Mouse (Mus musculus) stomach, embryonic 14.5 days (tissue): Measurements from ENCODE around the gene Inpp4a. TPM values are rescaled to one million over a fixed set of nuclear protein-coding genes. Genes with fewer than 3 reads are reported as not detected.
A peak's percentile ranks its signal among the peaks of the same experiment; 100 is the strongest.

ENCODE experiments used
- ATAC-seq: fragments of 200-750 bp; cut with Nextera tagmentation; 2 replicates; pipeline ENCODE4 v1.8.0; 2017; ENCODE audit warnings: low read depth, moderate TSS enrichment; ENCODE audit not compliant: insufficient number of reproducible peaks, insufficient read depth, low FRiP score
- H3K27ac ChIP-seq: fragments of 300-500 bp; sonication (generic); 2 replicates; pipeline ENCODE4 v1.5.1; 2014; ENCODE audit warnings: mild to moderate bottlenecking, low read length, moderate library complexity, mixed read lengths
- H3K27me3 ChIP-seq: fragments of 300-500 bp; sonication (generic); 2 replicates; pipeline ENCODE4 v1.6.1; 2014; ENCODE audit warnings: low read length, control low read depth, mixed read lengths; ENCODE audit not compliant: control insufficient read depth, insufficient read depth
- H3K36me3 ChIP-seq: fragments of 300-500 bp; sonication (generic); 2 replicates; pipeline ENCODE4 v1.6.1; 2014; ENCODE audit warnings: mild to moderate bottlenecking, control low read depth, low read length, moderate library complexity, mixed read lengths; ENCODE audit not compliant: control insufficient read depth, insufficient read depth
- H3K4me1 ChIP-seq: fragments of 300-500 bp; sonication (generic); 2 replicates; pipeline ENCODE4 v1.6.1; 2014; ENCODE audit warnings: low read length, control low read depth, mixed read lengths; ENCODE audit not compliant: control insufficient read depth, insufficient read depth
- H3K4me2 ChIP-seq: fragments of 300-500 bp; sonication (generic); replicated peaks from 2 replicates; pipeline ENCODE4 v1.6.1; 2014; ENCODE audit warnings: low read depth, low read length, control low read depth
- H3K4me3 ChIP-seq: fragments of 300-500 bp; sonication (generic); 2 replicates; pipeline ENCODE4 v1.5.1; 2014; ENCODE audit warnings: low read depth, low read length, control low read depth
- H3K9ac ChIP-seq: fragments of 300-500 bp; sonication (generic); replicated peaks from 2 replicates; pipeline ENCODE4 v1.6.1; 2014; ENCODE audit warnings: low read depth, mild to moderate bottlenecking, control low read depth, low read length, moderate library complexity, mixed read lengths
- H3K9me3 ChIP-seq: fragments of 300-500 bp; sonication (generic); 2 replicates; pipeline ENCODE4 v1.6.1; 2016; ENCODE audit warnings: low read depth, low read length, control low read depth; ENCODE audit not compliant: control insufficient read depth
- WGBS: fragments of 180-500 bp; shearing (Covaris S2); extraction: QIAGEN DNeasy Blood & Tissue Kit; methylation state at CpG from one replicate; pipeline ENCODE4 v1.1.7; 2014; 5-methylcytosine and 5-hydroxymethylcytosine counted together
- polyA plus RNA-seq: library from polyadenylated mRNA; unstranded; fragments of >200 nt; fragmentation: Nextera tagmentation; extraction: Ambion mirVana; gene quantifications from 2 replicates; pipeline ENCODE4 v1.2.1, GENCODE M21; 2014

Gene Inpp4a
- polyA plus RNA-seq, 1 experiment from 2014 or later: 20.8 TPM

GRCm38 (mm10) chr1:37329831-37330230 is 30.2 kb downstream of the Inpp4a start:
- no peak for ATAC-seq
- Histone ChIP-seq H3K36me3 (no peaks in the 10 kb centered on the region), H3K4me2 (no peak overlapping the region), H3K4me3 (no peak overlapping the region), H3K9me3 (no peaks in the 10 kb centered on the region), H3K9ac (no peak overlapping the region), H3K4me1 (no peaks in the 10 kb centered on the region), H3K27ac (no peak overlapping the region), H3K27me3 (no peaks in the 10 kb centered on the region)
- WGBS: 85% methylated on average over 4 of the region's 4 CpGs

GRCm38 (mm10) chr1:37332756-37333155 is 33.1 kb downstream of the Inpp4a start:
- Histone ChIP-seq H3K27ac (no peak overlapping the region), H3K9ac (no peak overlapping the region), H3K9me3 (no peaks in the 10 kb centered on the region), H3K36me3 (no peaks in the 10 kb centered on the region), H3K27me3 (no peaks in the 10 kb centered on the region), H3K4me3 (no peak overlapping the region), H3K4me2 (no peak overlapping the region), H3K4me1 (no peaks in the 10 kb centered on the region)
- WGBS: 77% methylated on average over 3 of the region's 3 CpGs
- no peak for ATAC-seq

- H3K4me2 ChIP-seq: no peak overlapping the region
- ATAC-seq: no peak
- H3K36me3 ChIP-seq: no peaks in the 10 kb centered on the region
- H3K4me3 ChIP-seq: no peak overlapping the region
- 77% methylated on average over 4 of the region's 4 CpGs for WGBS
- no peak overlapping the region for H3K27ac ChIP-seq
- no peaks in the 10 kb centered on the region for H3K27me3 ChIP-seq
- H3K9me3 ChIP-seq: no peaks in the 10 kb centered on the region
- no peaks in the 10 kb centered on the region for H3K4me1 ChIP-seq
- no peak overlapping the region for H3K9ac ChIP-seq
These were observed 34.2 kb downstream of the Inpp4a start for GRCm38 (mm10) chr1:37333741-37334440.

DNA sequence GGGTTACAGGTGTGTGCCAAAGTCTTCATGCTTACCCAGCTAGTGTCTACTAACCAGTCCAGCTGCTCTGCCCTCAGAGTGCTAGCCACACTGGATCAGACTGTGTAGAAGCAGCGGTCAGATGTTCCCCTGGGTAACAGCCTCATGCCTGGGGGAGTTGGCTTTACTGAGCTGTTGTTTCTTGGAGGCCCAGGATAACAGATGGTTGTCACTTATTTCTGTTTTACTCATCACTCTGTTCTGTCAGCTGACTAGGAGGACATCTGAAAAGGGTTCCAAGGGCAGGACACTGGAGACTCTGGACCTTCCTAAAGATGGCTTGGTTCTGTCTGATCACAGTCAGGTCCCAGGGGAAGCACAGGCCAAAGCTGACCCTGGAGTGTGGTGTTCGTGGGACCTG is 36.4 kb downstream of the Inpp4a start:
- 81% methylated on average over 2 of the region's 2 CpGs for WGBS
- H3K36me3 ChIP-seq: no peaks in the 10 kb centered on the region
- no peak for ATAC-seq

DNA sequence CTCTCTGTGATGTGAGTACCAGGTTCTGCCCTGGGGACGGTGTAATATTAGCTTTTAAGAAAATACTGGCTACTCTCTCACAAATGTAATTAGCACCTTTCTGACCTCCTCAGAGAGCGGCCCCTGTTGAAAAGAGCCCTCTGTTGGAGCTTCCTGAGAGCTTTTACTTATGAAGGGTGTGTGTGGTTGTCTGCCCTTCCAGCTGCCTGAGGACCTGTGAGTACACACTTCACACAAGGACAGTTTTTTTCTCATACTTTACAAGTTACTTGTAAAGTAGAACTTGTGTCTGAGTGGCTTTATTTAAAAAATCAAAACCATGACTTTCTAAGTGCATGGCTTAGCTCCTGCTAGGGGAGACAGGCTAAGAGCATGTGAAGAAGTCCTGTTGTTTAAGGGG is 37.1 kb downstream of the Inpp4a start:
- H3K9me3 ChIP-seq: no peaks in the 10 kb centered on the region
- 42% methylated on average over 2 of the region's 2 CpGs for WGBS

More for the DNA sequence above, 36.4 kb downstream of the Inpp4a start:
- Histone ChIP-seq H3K4me3 (no peak overlapping the region), H3K27ac (no peak overlapping the region), H3K4me2 (no peak overlapping the region), H3K9me3 (no peaks in the 10 kb centered on the region), H3K4me1 (no peaks in the 10 kb centered on the region), H3K9ac (no peak overlapping the region), H3K27me3 (no peaks in the 10 kb centered on the region)

DNA sequence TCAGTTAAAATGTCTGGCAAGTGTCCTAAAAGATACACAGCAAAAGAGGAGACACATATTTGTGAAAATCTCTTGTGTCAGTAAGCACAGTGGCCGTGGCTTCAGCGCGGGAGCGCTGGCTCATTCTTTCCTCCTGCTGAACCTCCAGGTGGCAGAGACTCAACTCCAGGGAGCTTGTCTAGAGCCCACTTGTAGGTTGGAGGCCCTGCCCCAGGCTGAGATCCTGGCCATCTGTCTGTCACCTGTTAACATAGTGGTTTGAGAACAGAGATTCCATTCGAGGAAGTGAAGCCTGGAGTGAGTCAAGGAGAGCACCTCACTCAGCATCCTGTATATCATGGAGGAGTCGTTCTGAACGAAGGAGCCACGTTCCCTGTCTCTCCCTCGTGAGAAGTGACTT is 37.6 kb downstream of the Inpp4a start:
- H3K4me3 ChIP-seq: no peak overlapping the region
- no peaks in the 10 kb centered on the region for H3K9me3 ChIP-seq
- WGBS: 60% methylated on average over 9 of the region's 9 CpGs
- no peaks in the 10 kb centered on the region for H3K27me3 ChIP-seq
- no peak overlapping the region for H3K9ac ChIP-seq
- no peaks in the 10 kb centered on the region for H3K36me3 ChIP-seq
- no peak for ATAC-seq
- H3K27ac ChIP-seq: no peak overlapping the region
- peaks cover 9% of the 10 kb centered on the region; the same call in 1 of the 2 replicates for H3K4me1 ChIP-seq
- no peak overlapping the region for H3K4me2 ChIP-seq

More for the DNA sequence above, 37.1 kb downstream of the Inpp4a start:
- no peaks in the 10 kb centered on the region for H3K27me3 ChIP-seq
- ATAC-seq: no peak
- no peak overlapping the region for H3K4me3 ChIP-seq
- H3K4me2 ChIP-seq: no peak overlapping the region
- no peak overlapping the region for H3K9ac ChIP-seq
- H3K27ac ChIP-seq: no peak overlapping the region
- no peaks in the 10 kb centered on the region for H3K36me3 ChIP-seq
- peaks cover 7% of the 10 kb centered on the region; the same call in 1 of the 2 replicates for H3K4me1 ChIP-seq

DNA sequence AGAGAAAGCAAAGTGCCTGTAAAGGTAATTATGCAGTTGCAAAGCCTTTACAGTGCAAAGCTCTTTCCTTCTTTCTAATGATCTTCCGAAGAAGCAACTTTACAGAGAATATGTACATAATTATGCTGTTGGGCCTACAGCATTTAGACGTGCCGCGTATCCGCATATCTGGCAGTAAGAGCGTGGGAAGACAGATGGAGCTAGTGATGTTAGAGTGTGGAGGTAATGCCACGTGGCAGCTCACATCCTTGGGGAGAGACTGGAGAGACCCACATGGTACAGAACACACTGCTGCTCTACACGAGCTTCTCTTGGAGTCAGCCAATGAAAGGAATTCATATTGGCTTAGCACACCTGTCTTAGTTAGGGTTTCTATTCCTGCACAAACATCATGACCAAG is 39.5 kb downstream of the Inpp4a start:
- H3K27me3 ChIP-seq: no peaks in the 10 kb centered on the region
- H3K9me3 ChIP-seq: no peaks in the 10 kb centered on the region
- peaks cover 9% of the 10 kb centered on the region; the same call in 1 of the 2 replicates for H3K4me1 ChIP-seq
- no peak overlapping the region for H3K27ac ChIP-seq
- no peak overlapping the region for H3K9ac ChIP-seq
- ATAC-seq: no peak
- 92% methylated on average over 8 of the region's 8 CpGs for WGBS
- no peak overlapping the region for H3K4me2 ChIP-seq
- no peak overlapping the region for H3K4me3 ChIP-seq
- no peaks in the 10 kb centered on the region for H3K36me3 ChIP-seq

GRCm38 (mm10) chr1:37341347-37341746 is 41.7 kb downstream of the Inpp4a start:
- ATAC-seq: no peak
- H3K4me2 ChIP-seq: no peak overlapping the region
- H3K9me3 ChIP-seq: no peaks in the 10 kb centered on the region
- H3K27ac ChIP-seq: no peak overlapping the region
- 62% methylated on average over 5 of the region's 5 CpGs for WGBS
- no peak overlapping the region for H3K4me3 ChIP-seq
- no peaks in the 10 kb centered on the region for H3K27me3 ChIP-seq
- H3K9ac ChIP-seq: no peak overlapping the region
- no peaks in the 10 kb centered on the region for H3K36me3 ChIP-seq
- peaks cover 9% of the 10 kb centered on the region; the same call in 1 of the 2 replicates for H3K4me1 ChIP-seq

- WGBS: 48% methylated on average over 4 of the region's 4 CpGs
- H3K27me3 ChIP-seq: no peaks in the 10 kb centered on the region
- no peaks in the 10 kb centered on the region for H3K9me3 ChIP-seq
- no peak overlapping the region for H3K27ac ChIP-seq
- H3K4me3 ChIP-seq: no peak overlapping the region
- H3K4me2 ChIP-seq: no peak overlapping the region
- H3K9ac ChIP-seq: no peak overlapping the region
- H3K36me3 ChIP-seq: no peaks in the 10 kb centered on the region
- H3K4me1 ChIP-seq: peaks cover 9% of the 10 kb centered on the region; the same call in 1 of the 2 replicates
- ATAC-seq: peak; percentile 77; the same call in 1 of the 2 replicates
These were observed 42.2 kb downstream of the Inpp4a start for GRCm38 (mm10) chr1:37341914-37342313.
